7 mouse cellular contexts compared by ENCODE assay signal in genomic region chr2:101905534-101906378, GRCm38 (mm10). TPM values are rescaled to one million over a fixed set of nuclear protein-coding genes. Genes with fewer than 3 reads are reported as not detected.
A peak's percentile ranks its signal among the peaks of the same experiment; 100 is the strongest.
DNase-seq lines count a peak whose midpoint lies in the region; ATAC-seq and TF ChIP-seq lines count a peak whose summit lies in the region.

No protein-coding gene starts in this region.

- H3K27me3 ChIP-seq in embryonic facial prominence, embryonic 12.5 days = no peaks in the 10 kb centered on the region
- no peaks in the 10 kb centered on the region for H3K27me3 ChIP-seq in limb, embryonic 12.5 days
- no peaks in the 10 kb centered on the region for H3K27me3 ChIP-seq in midbrain, embryonic 15.5 days (replicated peaks)
- H3K27me3 ChIP-seq in spleen, adult 2 months (ENCODE audit: control insufficient read depth, insufficient read depth, low read length) = no peaks in the 10 kb centered on the region

- peaks cover 4% of the 10 kb centered on the region; the same call in 1 of the 2 replicates for H3K36me3 ChIP-seq in embryonic facial prominence, embryonic 12.5 days
- H3K36me3 ChIP-seq in limb, embryonic 12.5 days = peaks cover 16% of the 10 kb centered on the region; the same call in 1 of the 2 replicates
- H3K36me3 ChIP-seq in midbrain, embryonic 15.5 days (replicated peaks) = no peaks in the 10 kb centered on the region; the same call in 1 of the 2 replicates
- peaks cover 6% of the 10 kb centered on the region; the same call in 1 of the 2 replicates for H3K36me3 ChIP-seq in spleen, adult 2 months (ENCODE audit: control insufficient read depth, insufficient read depth, low read length)

- peak overlapping the region; percentile 29 for H3K9ac ChIP-seq in embryonic facial prominence, embryonic 12.5 days
- H3K9ac ChIP-seq in limb, embryonic 12.5 days (replicated peaks) = peak overlapping the region; percentile 50; the same call in 1 of the 2 replicates
- H3K9ac ChIP-seq in midbrain, embryonic 15.5 days = peak overlapping the region; percentile 4; the same call in 1 of the 2 replicates

- H3K27ac ChIP-seq in embryonic facial prominence, embryonic 12.5 days = no peak overlapping the region
- no peak overlapping the region for H3K27ac ChIP-seq in limb, embryonic 12.5 days
- H3K27ac ChIP-seq in midbrain, embryonic 15.5 days = peak overlapping the region; percentile 54
- H3K27ac ChIP-seq in spleen, adult 2 months (ENCODE audit: insufficient read depth, low read length) = no peak overlapping the region

- WGBS in embryonic facial prominence, embryonic 12.5 days = 23% methylated on average over 21 of the region's 21 CpGs
- WGBS in limb, embryonic 12.5 days = 32% methylated on average over 21 of the region's 21 CpGs
- 11% methylated on average over 21 of the region's 21 CpGs for WGBS in midbrain, embryonic 15.5 days
- 38% methylated on average over 21 of the region's 21 CpGs for WGBS in spleen, adult 2 months

- H3K9me3 ChIP-seq in embryonic facial prominence, embryonic 12.5 days = no peaks in the 10 kb centered on the region
- 0 out of 2 replicates have a peak, but pooled peaks cover 3% of the 10 kb centered on the region for H3K9me3 ChIP-seq in limb, embryonic 12.5 days
- H3K9me3 ChIP-seq in midbrain, embryonic 15.5 days = no peaks in the 10 kb centered on the region

- ATAC-seq in embryonic facial prominence, embryonic 12.5 days (ENCODE audit: insufficient number of reproducible peaks, insufficient read depth, low FRiP score, low TSS enrichment) = no peak
- ATAC-seq in limb, embryonic 12.5 days (ENCODE audit: insufficient number of reproducible peaks, insufficient read depth, low FRiP score, low TSS enrichment, low read depth) = peak; percentile 75
- ATAC-seq in midbrain, embryonic 15.5 days (replicated peaks) = peak; percentile 86

- H3K4me2 ChIP-seq in embryonic facial prominence, embryonic 12.5 days (replicated peaks) = peak overlapping the region; percentile 28
- peak overlapping the region; percentile 44 for H3K4me2 ChIP-seq in limb, embryonic 12.5 days
- H3K4me2 ChIP-seq in midbrain, embryonic 15.5 days = peak overlapping the region; percentile 42

- peak; percentile 84 for DNase-seq in adrenal gland, postnatal 14 days
- peak; percentile 70 for DNase-seq in heart, adult 8-10 months (ENCODE audit: low spot score)
- DNase-seq in kidney, adult 8-10 months = peak; percentile 75 to 90
- DNase-seq in spleen, adult 2 months (ENCODE audit: low read depth in 1 of 2, low spot score in 2 of 2) = peak; percentile 54 to 70

- 0 out of 2 replicates have a peak overlapping the region, but pooled peaks have one; percentile 0 for H3K4me3 ChIP-seq in embryonic facial prominence, embryonic 12.5 days
- H3K4me3 ChIP-seq in limb, embryonic 12.5 days (replicated peaks) = no peak overlapping the region; the same call in 1 of the 2 replicates
- peak overlapping the region; percentile 9; the same call in 1 of the 2 replicates for H3K4me3 ChIP-seq in midbrain, embryonic 15.5 days
- H3K4me3 ChIP-seq in spleen, adult 2 months (ENCODE audit: extremely low read depth, insufficient read depth, insufficient read length) = no peak overlapping the region

- no peak for TF ChIP-seq POLR2A in spleen, adult 2 months (IDR thresholded peaks at IDR 0.05; ENCODE audit: low read depth, low read length)

- H3K4me1 ChIP-seq in embryonic facial prominence, embryonic 12.5 days = 0 out of 2 replicates have a peak, but pooled peaks cover 3% of the 10 kb centered on the region
- H3K4me1 ChIP-seq in limb, embryonic 12.5 days (replicated peaks) = peaks cover 6% of the 10 kb centered on the region
- H3K4me1 ChIP-seq in midbrain, embryonic 15.5 days = peaks cover 12% of the 10 kb centered on the region
- no peaks in the 10 kb centered on the region for H3K4me1 ChIP-seq in spleen, adult 2 months (ENCODE audit: control insufficient read depth, insufficient read depth, insufficient read length)

- TF ChIP-seq CTCF in spleen, adult 2 months (IDR thresholded peaks at IDR 0.05; ENCODE audit: extremely low read depth, insufficient read depth, insufficient read length, insufficient replicate concordance) = peak; percentile 85

RNA-seq across cellular contexts. Expression of gene Commd9, which starts 19.7 kb away (rescaled TPM):
- 31.7 and 39.0 TPM in 2 replicates for total RNA-seq in adrenal gland, postnatal 14 days (2021)
- 62.8 and 65.3 TPM in 2 replicates for polyA plus RNA-seq in embryonic facial prominence, embryonic 12.5 days (2016; fragmentation: Nextera tagmentation; extraction: Ambion mirVana)
- total RNA-seq in heart, adult 8-10 months (2022) = 10 to 100 TPM; 27.7 to 32.8 (median 30.0) TPM
- 55.4 and 60.0 TPM in 2 replicates for polyA plus RNA-seq in limb, embryonic 12.5 days (2016; fragmentation: Nextera tagmentation; extraction: Ambion mirVana)
- 107 and 114 TPM in 2 replicates for polyA plus RNA-seq in midbrain, embryonic 15.5 days (2015; fragmentation: Nextera tagmentation; extraction: Ambion mirVana)
- polyA plus RNA-seq in spleen, adult 2 months (2012; rRNA removed) = 17.6 and 24.5 TPM in 2 replicates

RNA-seq across cellular contexts. Expression of gene Prr5l, which starts 22.9 kb away (rescaled TPM):
- 3.7 and 5.1 TPM in 2 replicates for total RNA-seq in adrenal gland, postnatal 14 days (2021)
- polyA plus RNA-seq in embryonic facial prominence, embryonic 12.5 days (2016; fragmentation: Nextera tagmentation; extraction: Ambion mirVana) = 21.4 and 27.6 TPM in 2 replicates
- 1 to 10 TPM; 1.0 to 2.7 (median 2.2) TPM for total RNA-seq in heart, adult 8-10 months (2022)
- 47.2 and 50.6 TPM in 2 replicates for polyA plus RNA-seq in limb, embryonic 12.5 days (2016; fragmentation: Nextera tagmentation; extraction: Ambion mirVana)
- polyA plus RNA-seq in midbrain, embryonic 15.5 days (2015; fragmentation: Nextera tagmentation; extraction: Ambion mirVana) = 4.8 and 5.8 TPM in 2 replicates
- polyA plus RNA-seq in spleen, adult 2 months (2012; rRNA removed) = 6.1 and 9.1 TPM in 2 replicates

Comparison
In these comparisons a context has a peak if more than half of its experiments do, and no peak if none do; other contexts are left out.
1. H3K4me3 ChIP-seq: peak in embryonic facial prominence, embryonic 12.5 days (single experiment) and midbrain, embryonic 15.5 days (single experiment); none in limb, embryonic 12.5 days (single experiment) and spleen, adult 2 months (single experiment).
2. Peak in every context shown above with its lines, with median percentiles within 50 percentile points of each other: DNase-seq, H3K4me2 ChIP-seq and H3K9ac ChIP-seq.